Mouse (Mus musculus) lung, embryonic 14.5 days (tissue): ENCODE measurements around the gene Chil1. TPM values are rescaled to one million over a fixed set of nuclear protein-coding genes. Genes with fewer than 3 reads are reported as not detected.

Experiments used
- ATAC-seq: fragments of 200-750 bp; cut with Nextera tagmentation; 2 replicates; pipeline ENCODE4 v1.8.0; 2017; ENCODE audit warnings: mild to moderate bottlenecking, moderate TSS enrichment, moderate library complexity; ENCODE audit not compliant: insufficient read depth
- DNase-seq: peaks from one replicate; pipeline ENCODE4 v3.0.0-alpha.2; 2015
- H3K27ac ChIP-seq: fragments of 300-500 bp; sonication (generic); 2 replicates; pipeline ENCODE4 v1.5.1; 2014; ENCODE audit warnings: low read depth, mild to moderate bottlenecking, moderate library complexity
- H3K27me3 ChIP-seq: fragments of 300-500 bp; sonication (generic); 2 replicates; pipeline ENCODE4 v1.6.1; 2014; ENCODE audit warnings: low read length, control low read depth; ENCODE audit not compliant: insufficient read depth
- H3K36me3 ChIP-seq: fragments of 300-500 bp; sonication (generic); 2 replicates; pipeline ENCODE4 v1.6.1; 2014; ENCODE audit warnings: control low read depth; ENCODE audit not compliant: insufficient read depth
- H3K4me1 ChIP-seq: fragments of 300-500 bp; sonication (generic); 2 replicates; pipeline ENCODE4 v1.6.1; 2014; ENCODE audit warnings: antibody characterized with exemption, control low read depth; ENCODE audit not compliant: insufficient read depth
- H3K4me2 ChIP-seq: fragments of 300-500 bp; sonication (generic); 2 replicates; pipeline ENCODE4 v1.6.1; 2014; ENCODE audit warnings: mild to moderate bottlenecking
- H3K4me3 ChIP-seq: fragments of 300-500 bp; sonication (generic); 2 replicates; pipeline ENCODE4 v1.5.1; 2014; ENCODE audit warnings: low read depth, low read length
- H3K9ac ChIP-seq: fragments of 300-500 bp; sonication (generic); 2 replicates; pipeline ENCODE4 v1.6.1; 2014
- H3K9me3 ChIP-seq: fragments of 300-500 bp; sonication (generic); 2 replicates; pipeline ENCODE4 v1.6.1; 2016; ENCODE audit warnings: low read depth, low read length, control low read depth
- CTCF ChIP-seq: IDR thresholded peaks from 2 replicates; pipeline ENCODE4 v1.5.1; 2016; ENCODE audit warnings: antibody characterized with exemption, low read depth
- WGBS: fragments of 180-500 bp; shearing (Covaris S2); extraction: QIAGEN DNeasy Blood & Tissue Kit; methylation state at CpG from one replicate; pipeline ENCODE4 v1.1.7; 2014; 5-methylcytosine and 5-hydroxymethylcytosine counted together
- polyA plus RNA-seq: library from polyadenylated mRNA; unstranded; fragments of >200 nt; fragmentation: Nextera tagmentation; extraction: Ambion mirVana; gene quantifications from 2 replicates; pipeline ENCODE4 v1.2.1, GENCODE M21; 2014

Chil1 gene
- polyA plus RNA-seq, 1 experiment from 2014 or later = not detected

DNA sequence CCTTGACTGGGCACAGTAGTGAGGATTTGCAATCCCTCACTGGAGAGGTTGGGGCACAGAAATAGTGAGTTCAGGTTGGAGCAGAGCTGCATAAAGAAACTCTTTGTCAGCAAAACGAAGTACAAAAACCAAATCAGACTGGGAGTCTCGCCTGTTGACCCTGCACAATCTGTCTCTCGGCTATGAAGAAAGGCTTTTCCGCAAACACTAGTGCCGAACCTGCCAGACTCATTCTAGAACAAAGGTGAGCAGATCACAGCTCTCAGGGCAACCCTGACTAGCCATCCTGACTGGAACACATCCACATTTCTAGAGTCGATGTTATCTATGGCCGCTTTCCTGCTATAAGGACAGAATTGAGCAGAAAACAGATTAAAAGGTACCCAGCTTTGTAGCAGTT, 8.9 kb upstream of the Chil1 start:
- 47% methylated on average over 7 of the region's 7 CpGs for WGBS
- no peak for DNase-seq
- Histone ChIP-seq H3K4me2 (no peak overlapping the region), H3K36me3 (no peaks in the 10 kb centered on the region), H3K27ac (no peak overlapping the region), H3K27me3 (no peaks in the 10 kb centered on the region), H3K9ac (no peak overlapping the region), H3K4me3 (no peak overlapping the region), H3K9me3 (no peaks in the 10 kb centered on the region), H3K4me1 (no peaks in the 10 kb centered on the region)
- no peak for ATAC-seq
- no peak for TF ChIP-seq CTCF

DNA sequence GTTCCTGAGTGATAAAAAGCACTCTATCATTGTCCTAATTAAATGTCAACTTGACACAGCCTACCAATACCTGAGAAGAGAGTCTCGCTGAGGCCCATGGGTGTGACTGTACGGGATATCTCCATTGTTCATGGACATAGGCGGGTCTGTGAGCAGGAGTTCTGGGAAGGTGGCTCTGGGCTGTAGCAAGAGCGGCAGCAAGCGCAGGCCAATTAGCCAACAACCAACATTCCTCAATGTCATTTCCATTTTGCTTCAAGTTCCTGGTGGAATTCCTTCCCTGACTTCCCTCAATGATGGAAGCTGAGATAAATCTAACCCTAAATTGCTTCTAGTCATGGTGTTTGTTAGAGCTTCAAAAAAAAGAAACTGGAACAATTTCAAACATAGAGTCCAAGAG, 4.0 kb upstream of the Chil1 start:
- H3K4me3 ChIP-seq = no peak overlapping the region
- no peak overlapping the region for H3K27ac ChIP-seq
- no peaks in the 10 kb centered on the region for H3K4me1 ChIP-seq
- DNase-seq = no peak
- no peaks in the 10 kb centered on the region for H3K9me3 ChIP-seq
- no peak for TF ChIP-seq CTCF
- H3K9ac ChIP-seq = no peak overlapping the region
- no peak overlapping the region for H3K4me2 ChIP-seq
- no peak for ATAC-seq
- H3K27me3 ChIP-seq = no peaks in the 10 kb centered on the region
- H3K36me3 ChIP-seq = no peaks in the 10 kb centered on the region
- WGBS = 82% methylated on average over 5 of the region's 5 CpGs

DNA sequence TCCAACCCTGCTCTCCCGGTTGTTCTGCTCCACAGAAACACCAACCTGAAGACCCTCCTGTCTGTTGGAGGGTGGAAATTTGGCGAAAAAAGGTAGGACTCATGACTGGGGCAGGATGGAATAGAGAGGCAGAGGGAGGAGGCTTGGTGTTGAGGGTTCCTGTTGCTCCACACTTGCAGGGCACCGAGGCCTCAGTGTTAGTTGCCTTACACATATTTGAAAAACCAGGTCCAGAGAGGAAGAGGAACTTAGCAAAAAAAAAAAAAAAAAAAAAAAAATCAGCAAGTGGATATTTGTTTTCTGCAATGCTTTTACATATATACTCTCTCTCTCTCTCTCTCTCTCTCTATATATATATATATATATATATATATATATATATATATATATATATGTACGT, 2.1 kb downstream of the Chil1 start:
- Histone ChIP-seq H3K4me3 (no peak overlapping the region), H3K4me1 (no peaks in the 10 kb centered on the region), H3K4me2 (no peak overlapping the region), H3K9ac (no peak overlapping the region), H3K27ac (no peak overlapping the region), H3K27me3 (no peaks in the 10 kb centered on the region), H3K9me3 (no peaks in the 10 kb centered on the region), H3K36me3 (no peaks in the 10 kb centered on the region)
- WGBS = 78% methylated on average over 4 of the region's 4 CpGs
- no peak for TF ChIP-seq CTCF
- ATAC-seq (no peak), DNase-seq (no peak)

DNA sequence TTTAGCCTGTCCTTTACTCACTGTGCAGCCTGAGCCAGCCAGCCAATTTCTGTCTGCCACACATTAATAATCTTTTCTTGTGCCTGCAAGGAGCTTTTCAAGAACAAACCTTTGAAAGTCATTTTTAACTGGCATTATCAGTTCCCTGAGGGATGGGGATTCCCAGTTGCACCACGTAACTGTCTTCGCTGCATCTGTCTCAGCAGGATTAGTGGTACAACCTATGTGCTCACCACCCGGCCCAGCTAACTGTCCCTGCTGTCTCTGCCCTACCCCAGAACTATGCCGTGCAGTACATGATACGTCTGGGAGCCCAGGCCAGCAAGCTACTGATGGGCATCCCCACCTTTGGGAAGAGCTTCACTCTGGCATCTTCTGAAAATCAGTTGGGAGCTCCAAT, 6.2 kb downstream of the Chil1 start:
- no peak for TF ChIP-seq CTCF
- Histone ChIP-seq H3K4me2 (no peak overlapping the region), H3K9ac (no peak overlapping the region), H3K4me1 (no peaks in the 10 kb centered on the region), H3K27me3 (no peaks in the 10 kb centered on the region), H3K36me3 (no peaks in the 10 kb centered on the region), H3K9me3 (no peaks in the 10 kb centered on the region), H3K4me3 (no peak overlapping the region), H3K27ac (no peak overlapping the region)
- DNase-seq (no peak), ATAC-seq (no peak)
- 69% methylated on average over 5 of the region's 5 CpGs for WGBS

DNA sequence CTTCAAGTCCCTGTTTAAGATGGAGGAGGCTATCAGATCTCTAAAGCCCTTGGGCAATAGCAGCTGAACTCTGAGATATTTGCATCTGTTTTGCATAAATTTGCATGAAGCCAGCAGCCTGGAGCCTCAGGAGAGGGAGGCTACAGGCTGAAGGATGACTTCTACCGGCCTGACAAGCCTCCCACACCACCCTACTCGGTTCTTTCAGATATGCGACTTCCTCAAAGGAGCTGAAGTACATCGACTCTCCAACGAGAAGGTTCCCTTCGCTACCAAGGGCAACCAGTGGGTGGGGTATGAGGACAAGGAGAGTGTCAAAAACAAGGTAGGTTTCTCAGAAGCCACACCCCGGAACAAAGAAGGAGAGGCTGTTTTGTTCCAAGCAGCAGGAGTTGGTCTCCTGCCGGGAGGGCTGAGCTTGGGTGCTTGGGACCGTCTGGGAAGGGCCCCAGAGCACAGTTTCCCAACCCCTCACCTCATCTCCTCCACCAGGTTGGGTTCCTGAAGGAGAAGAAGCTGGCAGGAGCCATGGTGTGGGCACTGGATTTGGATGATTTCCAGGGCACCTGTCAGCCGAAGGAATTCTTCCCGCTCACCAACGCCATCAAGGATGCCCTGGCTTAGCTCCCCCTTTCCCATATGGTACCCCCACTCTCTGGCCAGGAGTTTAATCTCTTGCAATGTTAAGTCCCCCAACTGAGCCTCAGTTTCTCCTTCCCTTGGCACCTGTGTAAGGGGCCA, 7.2 kb downstream of the Chil1 start:
- H3K4me2 ChIP-seq = no peak overlapping the region
- DNase-seq (peak; percentile 34), ATAC-seq (no peak)
- no peak overlapping the region for H3K9ac ChIP-seq
- TF ChIP-seq CTCF = no peak
- 23% methylated on average over 12 of the region's 12 CpGs for WGBS
- no peak overlapping the region for H3K27ac ChIP-seq
- no peaks in the 10 kb centered on the region for H3K27me3 ChIP-seq
- no peak overlapping the region for H3K4me3 ChIP-seq
- no peaks in the 10 kb centered on the region for H3K4me1 ChIP-seq
- no peaks in the 10 kb centered on the region for H3K36me3 ChIP-seq
- no peaks in the 10 kb centered on the region for H3K9me3 ChIP-seq

DNA sequence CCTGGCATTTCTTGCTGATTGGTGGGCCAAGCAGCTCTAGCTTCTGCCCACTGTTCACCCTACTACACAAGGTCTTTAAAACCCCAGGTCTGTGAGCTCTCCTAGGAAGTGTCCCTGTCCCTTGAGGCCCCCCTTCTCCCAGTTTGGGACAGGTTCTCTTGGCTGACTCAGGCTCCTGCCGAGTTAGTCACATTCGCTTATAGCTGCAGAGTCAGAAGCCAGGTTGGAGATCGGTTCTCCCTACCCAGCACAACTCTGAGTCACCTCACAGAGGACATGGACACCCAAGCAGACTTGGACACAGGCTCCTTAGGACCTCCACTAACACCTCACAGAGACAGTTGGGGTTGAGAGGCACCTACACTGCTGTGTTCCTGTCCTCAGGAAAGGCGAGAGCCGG, 9.2 kb downstream of the Chil1 start:
- H3K9me3 ChIP-seq = no peaks in the 10 kb centered on the region
- H3K27ac ChIP-seq = no peak overlapping the region
- no peak overlapping the region for H3K4me3 ChIP-seq
- no peak overlapping the region for H3K4me2 ChIP-seq
- no peak overlapping the region for H3K9ac ChIP-seq
- ATAC-seq (no peak), DNase-seq (no peak)
- H3K36me3 ChIP-seq = no peaks in the 10 kb centered on the region
- no peak for TF ChIP-seq CTCF
- peaks cover 4% of the 10 kb centered on the region; the same call in 1 of the 2 replicates for H3K4me1 ChIP-seq
- 82% methylated on average over 5 of the region's 5 CpGs for WGBS
- no peaks in the 10 kb centered on the region for H3K27me3 ChIP-seq

DNA sequence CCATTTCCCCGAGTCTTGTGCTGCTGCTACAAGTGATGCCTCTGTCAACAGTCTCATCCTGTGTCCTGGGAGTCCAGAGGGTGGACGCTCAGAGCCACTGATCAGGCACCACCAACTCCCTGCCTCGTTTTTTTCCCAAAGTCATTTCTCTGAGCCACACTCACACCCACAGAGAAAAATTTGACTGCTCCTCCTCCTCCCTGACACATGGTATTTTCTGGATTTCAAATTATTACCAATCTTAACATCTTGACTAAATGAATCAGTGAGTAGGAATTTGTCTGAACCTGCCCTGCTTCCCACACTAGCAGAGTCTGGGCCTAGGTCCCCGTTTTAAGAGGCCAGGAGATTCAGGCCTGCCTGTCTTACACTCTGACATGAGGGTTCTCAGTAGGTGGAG, 10.0 kb downstream of the Chil1 start:
- Histone ChIP-seq H3K27ac (no peak overlapping the region), H3K4me2 (no peak overlapping the region), H3K4me3 (no peak overlapping the region), H3K9me3 (no peaks in the 10 kb centered on the region), H3K4me1 (peaks cover 5% of the 10 kb centered on the region; the same call in 1 of the 2 replicates), H3K36me3 (no peaks in the 10 kb centered on the region), H3K27me3 (no peaks in the 10 kb centered on the region), H3K9ac (no peak overlapping the region)
- no peak for DNase-seq
- ATAC-seq = no peak
- TF ChIP-seq CTCF = no peak
- WGBS = 26% methylated on average over 4 of the region's 4 CpGs
